Mouse (Mus musculus) limb, embryonic 11.5 days (tissue): ENCODE measurements around the gene Kcnn3. TPM values are rescaled to one million over a fixed set of nuclear protein-coding genes. Genes with fewer than 3 reads are reported as not detected.

Experiments used
- ATAC-seq: fragments of 200-750 bp; cut with Nextera tagmentation; 2 replicates; pipeline ENCODE4 v1.8.0; 2017; ENCODE audit warnings: low read depth; ENCODE audit not compliant: insufficient number of reproducible peaks, low FRiP score, low TSS enrichment
- DNase-seq: peaks from one replicate; pipeline ENCODE4 v3.0.0-alpha.2; 2015; ENCODE audit warnings: low spot score
- H3K27ac ChIP-seq: fragments of 300-500 bp; sonication (generic); replicated peaks from 2 replicates; pipeline ENCODE4 v1.5.1; 2014; ENCODE audit warnings: low read depth, mild to moderate bottlenecking, low read length
- H3K27me3 ChIP-seq: fragments of 300-500 bp; sonication (generic); 2 replicates; pipeline ENCODE4 v1.6.1; 2014; ENCODE audit warnings: mild to moderate bottlenecking, low read length, mixed read lengths; ENCODE audit not compliant: control insufficient read depth, insufficient read depth
- H3K36me3 ChIP-seq: fragments of 300-500 bp; sonication (generic); 2 replicates; pipeline ENCODE4 v1.6.1; 2014; ENCODE audit warnings: mild to moderate bottlenecking, low read length, moderate library complexity, mixed read lengths; ENCODE audit not compliant: control insufficient read depth, insufficient read depth
- H3K4me1 ChIP-seq: fragments of 300-500 bp; sonication (generic); 2 replicates; pipeline ENCODE4 v1.6.1; 2014; ENCODE audit warnings: low read length, mixed read lengths; ENCODE audit not compliant: control insufficient read depth, insufficient read depth
- H3K4me2 ChIP-seq: fragments of 300-500 bp; sonication (generic); 2 replicates; pipeline ENCODE4 v1.6.1; 2014; ENCODE audit warnings: low read depth, mild to moderate bottlenecking, moderate library complexity; ENCODE audit not compliant: severe bottlenecking
- H3K4me3 ChIP-seq: fragments of 300-500 bp; sonication (generic); 2 replicates; pipeline ENCODE4 v1.5.1; 2014; ENCODE audit warnings: low read depth, low read length
- H3K9ac ChIP-seq: fragments of 300-500 bp; sonication (generic); 2 replicates; pipeline ENCODE4 v1.6.1; 2014; ENCODE audit warnings: mild to moderate bottlenecking, low read length
- H3K9me3 ChIP-seq: fragments of 300-500 bp; sonication (generic); 2 replicates; pipeline ENCODE4 v1.6.1; 2016; ENCODE audit warnings: low read length; ENCODE audit not compliant: control insufficient read depth
- WGBS: fragments of 180-500 bp; shearing (Covaris S2); extraction: QIAGEN DNeasy Blood & Tissue Kit; methylation state at CpG from one replicate; pipeline ENCODE4 v1.1.7; 2014; 5-methylcytosine and 5-hydroxymethylcytosine counted together
- polyA plus RNA-seq: library from polyadenylated mRNA; unstranded; fragments of >200 nt; fragmentation: Nextera tagmentation; extraction: Ambion mirVana; gene quantifications from 2 replicates; pipeline ENCODE4 v1.2.1, GENCODE M21; 2014

Kcnn3 gene
- polyA plus RNA-seq, 1 experiment from 2014 or later, result 1.1 TPM

DNA sequence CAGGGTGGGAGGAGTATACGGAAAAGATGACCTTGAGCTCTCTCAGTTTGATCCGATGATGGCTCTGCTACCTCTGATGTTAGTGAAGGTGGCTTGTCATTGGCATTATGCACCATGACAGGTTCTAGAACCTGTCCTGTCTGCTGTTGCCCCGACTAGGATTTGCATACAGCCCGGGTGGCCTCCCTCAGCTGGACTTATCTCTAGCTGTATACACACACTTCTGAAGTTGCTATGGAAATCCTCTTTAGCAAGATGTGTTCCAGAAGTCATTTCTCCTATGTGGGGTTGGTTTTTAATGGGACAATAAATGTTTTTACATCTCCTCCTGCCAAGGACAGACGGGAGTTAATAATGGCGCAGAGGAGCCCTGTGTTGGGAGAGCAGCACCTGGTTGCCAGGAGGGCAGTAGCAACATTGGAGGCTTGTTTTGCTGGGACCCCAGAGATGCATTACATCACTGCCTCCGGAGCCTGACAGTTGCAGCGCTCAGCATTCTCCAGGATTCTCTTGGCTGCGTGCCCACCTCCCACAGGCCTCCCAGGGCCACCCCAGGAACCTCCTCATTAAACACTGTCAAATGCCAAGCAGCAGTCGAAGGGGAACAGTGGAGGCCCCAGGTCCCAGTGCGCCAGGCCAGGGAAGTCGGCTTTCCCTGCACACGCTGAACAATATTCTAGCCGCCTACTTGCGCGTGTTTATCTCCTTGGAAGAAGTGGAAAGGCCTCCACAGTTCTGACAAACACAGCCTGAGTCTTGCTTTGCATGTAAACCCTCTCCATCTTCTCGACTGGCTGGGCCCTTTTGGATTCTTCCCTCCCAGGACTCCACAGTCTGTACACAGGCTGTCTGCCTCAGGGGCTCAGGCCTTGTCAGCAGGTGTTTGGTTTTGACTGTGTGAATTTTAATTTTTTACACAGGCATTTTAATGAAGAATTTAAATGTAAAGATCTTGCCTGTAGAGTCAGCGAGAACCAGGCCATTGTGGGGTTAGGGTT lies 93.9 kb downstream of the Kcnn3 start:
- H3K4me3 ChIP-seq, result no peak overlapping the region
- H3K9me3 ChIP-seq, result no peaks in the 10 kb centered on the region
- 67% methylated on average over 18 of the region's 18 CpGs for WGBS
- peaks cover 4% of the 10 kb centered on the region; the same call in 1 of the 2 replicates for H3K4me1 ChIP-seq
- no peak for ATAC-seq
- peak; percentile 40 for DNase-seq
- H3K9ac ChIP-seq, result no peak overlapping the region
- H3K36me3 ChIP-seq, result no peaks in the 10 kb centered on the region
- 0 out of 2 replicates have a peak overlapping the region, but pooled peaks have one; percentile 14 for H3K27ac ChIP-seq
- H3K27me3 ChIP-seq, result no peaks in the 10 kb centered on the region
- H3K4me2 ChIP-seq, result no peak overlapping the region

DNA sequence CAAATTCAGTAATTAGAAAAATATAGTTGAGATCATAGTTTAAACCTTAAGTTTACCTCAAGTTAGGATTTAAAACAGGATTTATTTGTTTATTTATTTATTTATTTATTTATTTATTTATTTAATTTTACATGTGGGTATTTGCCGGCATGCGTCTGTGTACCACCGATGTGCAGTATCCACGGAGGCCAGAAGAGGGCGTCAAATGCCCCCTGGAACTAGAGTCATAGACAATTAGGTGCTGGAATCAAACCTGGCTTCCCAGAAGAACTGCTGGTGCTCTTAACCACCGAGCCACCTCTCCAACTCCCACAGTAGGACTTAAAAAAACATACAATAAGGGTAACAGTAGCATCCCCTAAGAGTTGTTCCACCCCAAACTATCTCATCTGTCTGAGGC lies 96.9 kb downstream of the Kcnn3 start:
- Histone ChIP-seq H3K4me1 (peaks cover 4% of the 10 kb centered on the region; the same call in 1 of the 2 replicates), H3K4me2 (no peak overlapping the region), H3K9ac (no peak overlapping the region), H3K4me3 (no peak overlapping the region), H3K36me3 (no peaks in the 10 kb centered on the region), H3K9me3 (no peaks in the 10 kb centered on the region), H3K27me3 (no peaks in the 10 kb centered on the region), H3K27ac (no peak overlapping the region)
- ATAC-seq (no peak), DNase-seq (no peak)
- 67% methylated on average over 6 of the region's 6 CpGs for WGBS

DNA sequence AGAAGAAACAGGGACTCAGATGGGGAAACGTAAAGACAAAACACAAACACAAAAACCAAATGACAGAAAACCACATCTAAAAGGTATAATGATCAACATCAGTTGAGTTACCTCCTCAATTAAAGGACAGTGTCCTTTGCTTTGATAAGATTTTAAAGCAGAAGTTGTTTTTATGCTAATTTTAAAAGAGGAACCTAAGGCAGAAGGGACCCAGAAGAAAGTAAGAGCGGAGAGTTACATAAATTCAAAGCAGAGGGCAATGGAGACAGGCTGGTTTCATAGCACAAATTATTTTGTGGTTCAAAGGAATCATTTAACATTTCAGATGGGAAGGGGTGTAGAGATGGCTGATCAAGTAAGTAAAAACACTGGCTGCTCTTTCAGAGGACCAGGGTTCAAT lies 97.4 kb downstream of the Kcnn3 start:
- H3K4me2 ChIP-seq, result no peak overlapping the region
- no peaks in the 10 kb centered on the region for H3K36me3 ChIP-seq
- H3K9ac ChIP-seq, result no peak overlapping the region
- DNase-seq, result no peak
- H3K4me1 ChIP-seq, result peaks cover 4% of the 10 kb centered on the region; the same call in 1 of the 2 replicates
- no peak overlapping the region for H3K4me3 ChIP-seq
- WGBS, result 91% methylated on average over 2 of the region's 2 CpGs
- H3K27me3 ChIP-seq, result no peaks in the 10 kb centered on the region
- H3K9me3 ChIP-seq, result no peaks in the 10 kb centered on the region
- no peak overlapping the region for H3K27ac ChIP-seq
- ATAC-seq, result no peak

DNA sequence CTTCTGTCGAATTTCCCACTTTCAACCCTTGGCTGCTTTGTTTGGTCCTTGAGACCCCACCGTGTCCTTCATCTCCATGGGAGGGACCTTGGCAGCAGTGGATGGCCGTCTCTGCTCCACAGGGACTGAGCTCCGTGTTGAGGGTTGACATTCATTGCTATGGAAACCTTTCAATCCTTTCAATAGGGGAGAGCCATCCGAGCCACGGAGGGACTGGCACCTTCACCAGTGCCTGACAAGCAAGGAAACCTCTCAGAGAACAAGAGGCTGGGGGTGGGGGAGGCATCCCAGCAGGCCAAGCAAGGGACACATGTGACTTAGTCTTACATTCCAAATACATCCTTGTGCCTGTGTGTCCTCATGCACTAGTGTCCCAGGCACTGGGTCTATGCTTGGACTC lies 102.9 kb downstream of the Kcnn3 start:
- Histone ChIP-seq H3K4me1 (peaks cover 5% of the 10 kb centered on the region; the same call in 1 of the 2 replicates), H3K4me2 (no peak overlapping the region), H3K36me3 (no peaks in the 10 kb centered on the region), H3K27me3 (no peaks in the 10 kb centered on the region), H3K9me3 (no peaks in the 10 kb centered on the region), H3K27ac (no peak overlapping the region), H3K9ac (no peak overlapping the region), H3K4me3 (no peak overlapping the region)
- 34% methylated on average over 6 of the region's 6 CpGs for WGBS
- ATAC-seq (no peak), DNase-seq (no peak)

DNA sequence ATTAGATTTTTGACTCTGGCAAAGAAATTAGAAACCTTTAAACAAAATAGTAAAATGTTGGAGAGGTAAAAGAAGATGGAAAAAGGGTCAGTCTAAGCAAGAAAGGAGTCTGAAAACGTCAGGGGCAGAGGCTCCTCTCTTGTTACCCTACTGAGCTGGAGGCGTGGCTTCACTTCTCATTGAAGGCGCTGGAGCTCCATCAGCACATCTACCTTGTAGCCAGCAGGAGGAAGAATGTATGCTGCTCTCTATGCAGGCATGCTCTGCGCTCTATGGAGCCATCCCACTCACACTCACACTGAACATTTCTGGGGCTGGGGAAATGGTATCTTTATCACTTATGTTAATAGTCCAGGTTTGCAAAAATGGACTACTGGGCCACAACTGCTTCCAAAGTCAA lies 103.6 kb downstream of the Kcnn3 start:
- Histone ChIP-seq H3K9me3 (no peaks in the 10 kb centered on the region), H3K4me2 (no peak overlapping the region), H3K36me3 (no peaks in the 10 kb centered on the region), H3K27ac (no peak overlapping the region), H3K27me3 (no peaks in the 10 kb centered on the region), H3K4me3 (no peak overlapping the region), H3K9ac (no peak overlapping the region), H3K4me1 (peaks cover 5% of the 10 kb centered on the region; the same call in 1 of the 2 replicates)
- DNase-seq (no peak), ATAC-seq (no peak)
- WGBS, result 29% methylated on average over 4 of the region's 4 CpGs

DNA sequence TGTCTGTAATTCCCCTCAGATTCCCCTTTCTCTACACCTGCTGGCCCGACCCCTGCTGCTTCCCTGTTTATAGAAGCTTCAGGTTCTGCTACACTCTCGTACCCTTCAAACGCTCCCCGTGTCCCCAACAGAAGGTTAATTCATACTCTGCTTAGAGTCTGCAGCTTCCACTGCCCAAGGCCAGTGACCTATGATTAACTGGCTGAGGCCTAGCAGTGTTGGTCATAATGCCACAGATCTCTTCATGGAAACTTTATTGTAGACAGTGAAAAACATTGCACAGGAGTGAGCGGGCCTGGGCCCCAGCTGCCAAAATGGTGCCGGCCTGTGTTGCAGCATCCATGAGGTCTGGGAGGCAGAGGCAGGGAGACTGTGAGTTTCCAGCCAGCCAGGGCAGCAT lies 104.0 kb downstream of the Kcnn3 start:
- 74% methylated on average over 6 of the region's 6 CpGs for WGBS
- ATAC-seq (no peak), DNase-seq (no peak)
- H3K27me3 ChIP-seq, result no peaks in the 10 kb centered on the region
- H3K4me2 ChIP-seq, result no peak overlapping the region
- H3K9me3 ChIP-seq, result no peaks in the 10 kb centered on the region
- no peak overlapping the region for H3K9ac ChIP-seq
- H3K27ac ChIP-seq, result no peak overlapping the region
- H3K4me1 ChIP-seq, result peaks cover 5% of the 10 kb centered on the region; the same call in 1 of the 2 replicates
- H3K36me3 ChIP-seq, result no peaks in the 10 kb centered on the region
- no peak overlapping the region for H3K4me3 ChIP-seq

DNA sequence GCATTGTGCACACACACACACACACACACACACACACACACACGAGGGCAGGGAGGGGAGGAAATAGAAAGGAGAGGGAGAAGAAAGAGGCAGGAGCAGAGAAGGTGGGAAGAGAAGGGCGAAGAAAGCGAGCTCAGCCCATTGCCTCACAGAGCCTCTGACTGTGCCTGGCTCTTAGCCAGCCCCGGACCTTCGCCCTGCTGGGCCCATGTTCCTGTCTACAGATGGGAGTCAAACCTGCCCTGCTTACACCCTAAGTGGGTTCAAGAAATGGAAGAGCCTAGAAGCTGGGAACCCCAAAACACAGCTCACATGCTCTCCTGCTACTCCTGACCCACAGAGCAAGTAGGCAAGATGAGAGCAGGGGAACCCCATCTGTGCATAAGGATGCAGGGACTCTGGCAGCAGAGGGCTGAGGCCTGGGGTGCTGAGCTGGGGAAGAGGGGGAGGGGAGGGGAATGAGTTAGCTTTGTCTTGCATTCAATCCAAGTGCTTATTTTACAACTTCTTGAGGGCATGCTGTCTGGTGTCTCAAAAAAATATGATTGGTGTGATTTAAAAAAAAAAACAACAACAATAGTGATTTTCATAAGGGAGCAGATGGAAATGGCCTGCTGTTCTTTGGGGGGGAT lies 105.0 kb downstream of the Kcnn3 start:
- H3K4me1 ChIP-seq, result peaks cover 5% of the 10 kb centered on the region; the same call in 1 of the 2 replicates
- WGBS, result 86% methylated on average over 5 of the region's 5 CpGs
- H3K4me3 ChIP-seq, result no peak overlapping the region

DNA sequence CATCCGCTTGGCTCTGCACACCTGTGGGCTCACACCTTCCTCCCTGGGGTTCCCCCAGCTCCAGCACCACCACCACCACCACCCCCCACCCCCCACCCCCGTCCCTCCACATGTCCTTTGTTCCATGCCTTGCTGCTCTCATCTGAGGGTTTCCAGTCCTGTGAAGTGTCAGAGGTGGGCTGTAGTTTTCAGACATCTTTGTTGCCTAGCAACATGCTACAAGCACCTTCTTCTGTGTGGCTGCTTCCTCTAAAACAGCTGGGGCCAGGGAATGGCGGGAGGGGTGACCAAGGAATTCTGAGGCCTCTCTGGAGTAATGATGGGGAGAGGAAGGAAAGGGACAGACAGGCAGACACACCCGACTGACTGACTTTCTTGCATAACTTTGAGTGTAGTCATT lies 106.6 kb downstream of the Kcnn3 start:
- Histone ChIP-seq H3K9ac (no peak overlapping the region), H3K4me3 (no peak overlapping the region), H3K4me1 (peaks cover 5% of the 10 kb centered on the region; the same call in 1 of the 2 replicates), H3K9me3 (no peaks in the 10 kb centered on the region), H3K27ac (no peak overlapping the region), H3K27me3 (no peaks in the 10 kb centered on the region), H3K4me2 (0 out of 2 replicates have a peak overlapping the region, but pooled peaks have one; percentile 1), H3K36me3 (no peaks in the 10 kb centered on the region)
- DNase-seq (no peak), ATAC-seq (no peak)
- WGBS, result 54% methylated on average over 4 of the region's 4 CpGs

More for the DNA sequence above, 105.0 kb downstream of the Kcnn3 start:
- DNase-seq (no peak), ATAC-seq (no peak)
- Histone ChIP-seq H3K36me3 (no peaks in the 10 kb centered on the region), H3K9ac (no peak overlapping the region), H3K27me3 (no peaks in the 10 kb centered on the region), H3K9me3 (no peaks in the 10 kb centered on the region), H3K4me2 (no peak overlapping the region), H3K27ac (no peak overlapping the region)
